Mouse (Mus musculus): ENCODE measurements at regions not wholly inside any gene's neighbourhood (a gene's known extent, or its start where the extent isn't known, plus 50 kb on each side); places are given as distances from the start of the nearest gene placed in this dataset.

- TF ChIP-seq CTCF (IDR thresholded peaks at IDR 0.05; ENCODE audit: control insufficient read depth, insufficient read depth, insufficient replicate concordance, low read depth, low read length) = no peak
- no peak for TF ChIP-seq POLR2A (IDR thresholded peaks at IDR 0.05; ENCODE audit: control insufficient read depth, low read depth, low read length)
- H3K27me3 ChIP-seq (ENCODE audit: control insufficient read depth, insufficient read depth, low read length) = no peaks in the 10 kb centered on the region
- H3K4me3 ChIP-seq (ENCODE audit: control insufficient read depth, low read depth, low read length) = no peak overlapping the region
- peaks cover 8% of the 10 kb centered on the region for H3K4me1 ChIP-seq (ENCODE audit: control insufficient read depth, insufficient read depth, low read length)
- no peaks in the 10 kb centered on the region for H3K36me3 ChIP-seq (ENCODE audit: control insufficient read depth, insufficient read depth, low read length)
- H3K27ac ChIP-seq (ENCODE audit: control insufficient read depth, insufficient read depth, low read depth, low read length) = no peak overlapping the region
These were observed 198.8 kb downstream of the Ly86 start for GRCm38 (mm10) chr13:37543788-37544187.

DNA sequence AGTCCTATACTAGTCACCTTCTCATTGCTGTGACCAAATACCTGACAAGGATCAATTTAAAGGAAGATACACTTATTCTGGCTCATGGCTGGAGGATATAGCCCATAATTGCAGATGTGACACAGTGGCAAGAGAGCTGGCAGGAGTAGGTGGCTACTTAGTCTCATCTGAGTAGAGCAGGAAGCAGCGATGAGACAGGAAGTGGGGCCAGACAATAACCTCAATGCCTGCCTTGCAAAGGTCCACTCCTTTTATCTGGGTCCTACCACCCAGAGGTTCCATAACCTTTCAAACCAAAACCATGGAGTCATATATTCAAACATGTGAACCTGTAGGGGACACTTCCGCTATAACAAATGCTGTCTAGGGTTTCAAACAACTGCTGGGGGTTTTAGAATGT is 199.7 kb downstream of the Ly86 start:
- Histone ChIP-seq H3K4me3 (ENCODE audit: control insufficient read depth, low read depth, low read length) (no peak overlapping the region), H3K4me1 (ENCODE audit: control insufficient read depth, insufficient read depth, low read length) (peaks cover 8% of the 10 kb centered on the region), H3K27ac (ENCODE audit: control insufficient read depth, insufficient read depth, low read depth, low read length) (no peak overlapping the region), H3K27me3 (ENCODE audit: control insufficient read depth, insufficient read depth, low read length) (no peaks in the 10 kb centered on the region), H3K36me3 (ENCODE audit: control insufficient read depth, insufficient read depth, low read length) (no peaks in the 10 kb centered on the region)
- TF ChIP-seq POLR2A (IDR thresholded peaks at IDR 0.05; ENCODE audit: control insufficient read depth, low read depth, low read length) = no peak
- no peak for TF ChIP-seq CTCF (IDR thresholded peaks at IDR 0.05; ENCODE audit: control insufficient read depth, insufficient read depth, insufficient replicate concordance, low read depth, low read length)

DNA sequence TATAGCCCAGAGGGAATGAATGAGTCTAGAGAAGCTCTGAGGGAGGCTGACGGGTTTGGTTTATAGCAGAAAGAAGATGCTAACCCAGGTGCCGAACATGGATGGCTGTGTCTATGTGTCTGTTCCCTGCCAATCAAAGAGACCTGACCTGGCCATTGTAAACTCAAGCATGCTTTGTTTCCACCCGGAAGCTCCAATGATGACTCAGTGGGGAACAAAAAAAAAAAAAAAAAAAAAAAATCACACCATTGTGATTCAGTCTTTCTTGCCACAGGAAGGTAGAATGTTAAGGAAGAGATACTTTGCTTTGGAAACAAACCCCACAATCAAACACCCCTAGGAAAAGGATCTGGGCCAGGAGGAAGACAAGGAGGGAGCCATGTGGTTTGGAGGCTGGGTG is 201.5 kb downstream of the Ly86 start:
- no peak overlapping the region; the same call in 1 of the 2 replicates for H3K27ac ChIP-seq (ENCODE audit: control insufficient read depth, insufficient read depth, low read depth, low read length)
- no peaks in the 10 kb centered on the region for H3K36me3 ChIP-seq (ENCODE audit: control insufficient read depth, insufficient read depth, low read length)
- H3K27me3 ChIP-seq (ENCODE audit: control insufficient read depth, insufficient read depth, low read length) = no peaks in the 10 kb centered on the region
- TF ChIP-seq CTCF (IDR thresholded peaks at IDR 0.05; ENCODE audit: control insufficient read depth, insufficient read depth, insufficient replicate concordance, low read depth, low read length) (no peak), POLR2A (IDR thresholded peaks at IDR 0.05; ENCODE audit: control insufficient read depth, low read depth, low read length) (no peak)
- H3K4me1 ChIP-seq (ENCODE audit: control insufficient read depth, insufficient read depth, low read length) = peaks cover 8% of the 10 kb centered on the region
- peak overlapping the region; percentile 61 for H3K4me3 ChIP-seq (ENCODE audit: control insufficient read depth, low read depth, low read length)

DNA sequence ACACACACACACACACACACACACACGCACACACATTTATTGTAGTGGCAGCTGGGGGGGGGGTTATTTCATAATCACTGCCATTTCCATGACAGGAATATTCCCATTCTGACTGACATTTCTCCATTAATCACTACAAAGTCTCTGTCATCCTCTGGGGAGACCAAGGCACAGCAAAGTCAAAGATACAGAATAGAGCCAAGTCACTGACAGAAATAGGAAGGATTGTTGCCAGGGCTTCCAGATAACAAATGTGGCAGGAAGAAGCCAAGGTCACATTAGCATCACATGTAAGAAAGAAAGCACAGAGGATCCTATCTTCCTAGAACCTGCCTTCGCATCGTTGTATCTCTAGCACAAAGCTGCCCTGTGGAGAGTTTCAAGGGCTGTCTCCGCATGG is 205.6 kb downstream of the Ly86 start:
- TF ChIP-seq CTCF (IDR thresholded peaks at IDR 0.05; ENCODE audit: control insufficient read depth, insufficient read depth, insufficient replicate concordance, low read depth, low read length) = no peak
- no peak for TF ChIP-seq POLR2A (IDR thresholded peaks at IDR 0.05; ENCODE audit: control insufficient read depth, low read depth, low read length)
- peak overlapping the region; percentile 33 for H3K27ac ChIP-seq (ENCODE audit: control insufficient read depth, insufficient read depth, low read depth, low read length)
- peak overlapping the region; percentile 3; the same call in 1 of the 2 replicates for H3K4me3 ChIP-seq (ENCODE audit: control insufficient read depth, low read depth, low read length)
- H3K27me3 ChIP-seq (ENCODE audit: control insufficient read depth, insufficient read depth, low read length) = no peaks in the 10 kb centered on the region
- no peaks in the 10 kb centered on the region for H3K36me3 ChIP-seq (ENCODE audit: control insufficient read depth, insufficient read depth, low read length)
- peaks cover 8% of the 10 kb centered on the region for H3K4me1 ChIP-seq (ENCODE audit: control insufficient read depth, insufficient read depth, low read length)

- no peaks in the 10 kb centered on the region for H3K36me3 ChIP-seq (ENCODE audit: control insufficient read depth, insufficient read depth, low read length)
- no peak overlapping the region for H3K4me3 ChIP-seq (ENCODE audit: control insufficient read depth, low read depth, low read length)
- TF ChIP-seq CTCF (IDR thresholded peaks at IDR 0.05; ENCODE audit: control insufficient read depth, insufficient read depth, insufficient replicate concordance, low read depth, low read length) = no peak
- no peak for TF ChIP-seq POLR2A (IDR thresholded peaks at IDR 0.05; ENCODE audit: control insufficient read depth, low read depth, low read length)
- no peak overlapping the region for H3K27ac ChIP-seq (ENCODE audit: control insufficient read depth, insufficient read depth, low read depth, low read length)
- H3K27me3 ChIP-seq (ENCODE audit: control insufficient read depth, insufficient read depth, low read length) = no peaks in the 10 kb centered on the region
- H3K4me1 ChIP-seq (ENCODE audit: control insufficient read depth, insufficient read depth, low read length) = no peaks in the 10 kb centered on the region; the same call in 1 of the 2 replicates
These were observed 208.4 kb downstream of the Ly86 start for GRCm38 (mm10) chr13:37553392-37553791.

- TF ChIP-seq CTCF (IDR thresholded peaks at IDR 0.05; ENCODE audit: control insufficient read depth, insufficient read depth, insufficient replicate concordance, low read depth, low read length) = no peak
- TF ChIP-seq POLR2A (IDR thresholded peaks at IDR 0.05; ENCODE audit: control insufficient read depth, low read depth, low read length) = no peak
- Histone ChIP-seq H3K27me3 (ENCODE audit: control insufficient read depth, insufficient read depth, low read length) (no peaks in the 10 kb centered on the region), H3K27ac (ENCODE audit: control insufficient read depth, insufficient read depth, low read depth, low read length) (no peak overlapping the region), H3K4me1 (ENCODE audit: control insufficient read depth, insufficient read depth, low read length) (peaks cover 6% of the 10 kb centered on the region), H3K36me3 (ENCODE audit: control insufficient read depth, insufficient read depth, low read length) (no peaks in the 10 kb centered on the region), H3K4me3 (ENCODE audit: control insufficient read depth, low read depth, low read length) (no peak overlapping the region)
These were observed 212.2 kb downstream of the Ly86 start for GRCm38 (mm10) chr13:37557183-37557582.

DNA sequence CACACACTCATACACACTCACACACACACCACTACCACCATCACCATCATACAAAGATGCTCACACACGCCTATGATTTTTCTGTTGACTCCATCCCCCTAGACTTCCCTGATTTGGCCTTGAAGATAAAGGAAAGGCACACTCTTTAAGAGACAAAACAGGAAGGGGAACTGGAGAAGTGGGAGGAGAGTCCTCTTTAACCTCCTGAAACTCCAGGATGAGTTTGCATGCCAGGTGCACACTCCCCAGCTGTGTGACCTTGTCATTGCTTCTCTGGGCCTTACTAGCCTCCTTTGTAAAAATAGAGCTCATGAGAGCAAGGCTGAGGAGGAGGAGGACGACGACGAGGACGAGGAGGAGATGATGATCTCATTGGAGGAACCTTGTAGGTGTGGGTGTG is 212.8 kb downstream of the Ly86 start:
- TF ChIP-seq CTCF (IDR thresholded peaks at IDR 0.05; ENCODE audit: control insufficient read depth, insufficient read depth, insufficient replicate concordance, low read depth, low read length) = no peak
- TF ChIP-seq POLR2A (IDR thresholded peaks at IDR 0.05; ENCODE audit: control insufficient read depth, low read depth, low read length) = no peak
- no peaks in the 10 kb centered on the region for H3K27me3 ChIP-seq (ENCODE audit: control insufficient read depth, insufficient read depth, low read length)
- H3K36me3 ChIP-seq (ENCODE audit: control insufficient read depth, insufficient read depth, low read length) = no peaks in the 10 kb centered on the region
- no peak overlapping the region for H3K27ac ChIP-seq (ENCODE audit: control insufficient read depth, insufficient read depth, low read depth, low read length)
- H3K4me1 ChIP-seq (ENCODE audit: control insufficient read depth, insufficient read depth, low read length) = peaks cover 6% of the 10 kb centered on the region
- H3K4me3 ChIP-seq (ENCODE audit: control insufficient read depth, low read depth, low read length) = no peak overlapping the region

GRCm38 (mm10) chr13:37559056-37559455 is 214.0 kb downstream of the Ly86 start:
- Histone ChIP-seq H3K36me3 (ENCODE audit: control insufficient read depth, insufficient read depth, low read length) (no peaks in the 10 kb centered on the region), H3K27ac (ENCODE audit: control insufficient read depth, insufficient read depth, low read depth, low read length) (no peak overlapping the region), H3K27me3 (ENCODE audit: control insufficient read depth, insufficient read depth, low read length) (no peaks in the 10 kb centered on the region), H3K4me3 (ENCODE audit: control insufficient read depth, low read depth, low read length) (no peak overlapping the region), H3K4me1 (ENCODE audit: control insufficient read depth, insufficient read depth, low read length) (peaks cover 6% of the 10 kb centered on the region)
- TF ChIP-seq CTCF (IDR thresholded peaks at IDR 0.05; ENCODE audit: control insufficient read depth, insufficient read depth, insufficient replicate concordance, low read depth, low read length) (no peak), POLR2A (IDR thresholded peaks at IDR 0.05; ENCODE audit: control insufficient read depth, low read depth, low read length) (no peak)

All from testis, adult 2 months (tissue).